Mouse (Mus musculus): ENCODE results near the gene Olfr1281.
"Not testable (repeated sequence)": the region's sequence is repeated elsewhere in the genome, so short reads cannot be mapped to it uniquely, and the experiment has no call there.

Olfr1281 gene

GRCm38 (mm10) chr2:111326220-111326619 lies at the start of gene Olfr1281:
Gene Olfr1281 (plus strand): TSS chr2:111326520.
- DNase-seq (ENCODE audit: low spot score in 2 of 2): no peak

GRCm38 (mm10) chr2:111289836-111290235 lies 36.5 kb upstream of the Olfr1281 start, which contains the start of gene Olfr1278:
Gene Olfr1278 (plus strand): TSS chr2:111290136.
- no peak for DNase-seq (ENCODE audit: low spot score in 2 of 2)

DNA sequence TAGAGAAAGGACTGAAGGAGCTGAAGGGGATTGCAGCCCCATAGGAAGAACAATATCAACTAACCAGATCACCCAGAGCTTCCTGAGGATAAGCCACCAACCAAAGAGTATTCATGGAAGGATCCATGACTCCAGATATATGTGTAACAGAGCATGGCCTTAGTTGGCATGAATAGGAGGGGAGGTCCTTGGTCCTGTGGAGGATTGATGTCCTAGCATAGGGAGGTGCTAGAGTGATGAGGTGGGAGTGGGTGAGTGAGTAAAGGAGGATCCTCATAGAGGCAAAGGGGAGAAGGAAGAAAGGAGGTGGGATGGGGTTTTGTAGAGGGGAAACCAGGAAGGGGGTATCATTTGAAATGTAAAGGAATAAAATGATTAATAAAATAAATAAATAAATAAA lies 27.8 kb upstream of the Olfr1281 start:
- no peak for DNase-seq (ENCODE audit: low spot score in 2 of 2)

GRCm38 (mm10) chr2:111300374-111300773 lies 25.9 kb upstream of the Olfr1281 start, which contains the start of gene Olfr1279:
Gene Olfr1279 (plus strand): TSS chr2:111300635.
- DNase-seq (ENCODE audit: low spot score in 2 of 2): no peak

- DNase-seq (ENCODE audit: low spot score in 2 of 2): no peak
Observed at GRCm38 (mm10) chr2:111313717-111314116, 12.6 kb upstream of the Olfr1281 start, which contains the start of gene Olfr1280. Gene Olfr1280 (plus strand): TSS chr2:111314017.

DNA sequence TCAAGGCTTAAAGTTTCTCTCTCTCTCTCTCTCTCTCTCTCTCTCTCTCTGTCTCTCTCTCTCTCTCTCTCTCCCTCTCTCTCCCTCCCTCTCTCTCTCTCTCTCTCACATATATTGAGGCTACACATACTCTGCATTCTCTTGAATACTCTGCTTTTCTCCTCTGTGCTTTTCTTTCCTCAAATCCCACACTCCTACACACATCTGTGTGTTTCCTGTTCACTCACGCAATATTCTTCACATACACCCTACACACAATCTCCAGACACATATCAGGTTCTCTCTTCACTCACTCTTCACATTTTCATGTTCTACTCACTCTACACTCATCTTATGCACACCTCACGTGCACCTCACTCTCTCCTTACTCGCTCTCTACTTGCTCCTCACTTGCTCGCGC lies 7.4 kb downstream of the Olfr1281 start:
- DNase-seq (ENCODE audit: low spot score in 2 of 2): not testable (repeated sequence)

DNA sequence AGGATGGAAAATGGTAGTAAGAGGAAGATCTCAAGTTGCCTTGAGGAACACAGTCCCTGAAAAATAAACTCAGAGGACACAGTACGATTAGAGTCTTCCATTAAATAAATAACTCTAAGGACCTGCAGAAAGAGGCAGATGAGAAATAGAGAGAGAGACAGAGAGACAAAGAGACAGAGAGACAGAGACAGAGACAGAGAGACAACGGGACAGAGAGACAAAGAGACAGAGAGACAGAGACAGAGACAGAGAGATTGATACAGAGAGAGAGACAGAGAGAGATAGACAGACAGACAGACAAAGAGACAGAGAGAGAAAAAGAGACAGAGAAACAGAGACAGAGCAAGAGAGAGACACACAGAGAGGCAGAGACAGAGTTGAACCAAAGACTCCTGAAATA lies 9.7 kb downstream of the Olfr1281 start, which contains the start of gene Olfr1282:
Gene Olfr1282, minus strand, starts transcription at position 101 of the 400 bp plus-strand sequence.
- DNase-seq (ENCODE audit: low spot score in 2 of 2): no peak

- DNase-seq (ENCODE audit: low spot score in 2 of 2): no peak
Observed at GRCm38 (mm10) chr2:111366490-111366889, 40.2 kb downstream of the Olfr1281 start, which contains the start of gene Olfr1283. Gene Olfr1283 (plus strand): TSS chr2:111366790.

DNA sequence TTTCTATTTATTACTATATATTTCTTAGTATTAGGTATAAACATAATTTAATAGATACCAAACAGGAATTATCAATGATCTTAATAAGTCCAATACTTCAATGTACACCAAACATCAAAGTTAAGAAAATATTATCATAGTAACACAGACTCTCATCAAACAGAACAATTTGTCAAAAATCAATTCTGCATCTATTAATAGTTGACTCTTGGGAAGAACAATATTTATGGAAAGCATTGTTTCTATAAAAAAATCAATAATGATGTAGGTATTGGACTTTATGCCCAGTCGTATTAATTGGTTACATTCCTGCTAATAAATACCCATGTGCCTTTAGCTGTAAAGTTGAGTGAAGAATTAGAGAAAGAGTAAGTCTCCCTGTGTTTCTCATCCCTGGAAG lies 48.9 kb downstream of the Olfr1281 start, which contains the start of gene Olfr1284:
Gene Olfr1284, plus strand, starts transcription at position 301 of the 400 bp plus-strand sequence.
- DNase-seq (ENCODE audit: low spot score in 2 of 2): no peak

Data from cerebellum, postnatal 4 days (tissue).